Mouse (Mus musculus) liver, embryonic 12.5 days (tissue): ENCODE measurements around the gene Cpa2. TPM values are rescaled to one million over a fixed set of nuclear protein-coding genes. Genes with fewer than 3 reads are reported as not detected.

Source experiments
- ATAC-seq: fragments of 200-750 bp; cut with Nextera tagmentation; 2 replicates; pipeline ENCODE4 v1.8.0; 2017; ENCODE audit warnings: moderate number of reproducible peaks, mild to moderate bottlenecking, moderate library complexity
- H3K27ac ChIP-seq: fragments of 300-500 bp; sonication (generic); 2 replicates; pipeline ENCODE4 v1.5.1; 2016; ENCODE audit warnings: mild to moderate bottlenecking
- H3K27me3 ChIP-seq: fragments of 300-500 bp; sonication (generic); replicated peaks from 2 replicates; pipeline ENCODE4 v1.6.1; 2016; ENCODE audit warnings: mild to moderate bottlenecking, moderate library complexity
- H3K36me3 ChIP-seq: fragments of 300-500 bp; sonication (generic); 2 replicates; pipeline ENCODE4 v1.6.1; 2016; ENCODE audit warnings: mild to moderate bottlenecking, moderate library complexity
- H3K4me1 ChIP-seq: fragments of 300-500 bp; sonication (generic); 2 replicates; pipeline ENCODE4 v1.6.1; 2016
- H3K4me2 ChIP-seq: fragments of 300-500 bp; sonication (generic); 2 replicates; pipeline ENCODE4 v1.6.1; 2016; ENCODE audit warnings: mild to moderate bottlenecking, moderate library complexity
- H3K4me3 ChIP-seq: fragments of 300-500 bp; sonication (generic); 2 replicates; pipeline ENCODE4 v1.5.1; 2016; ENCODE audit warnings: mild to moderate bottlenecking, moderate library complexity
- H3K9ac ChIP-seq: fragments of 300-500 bp; sonication (generic); 2 replicates; pipeline ENCODE4 v1.6.1; 2016; ENCODE audit warnings: mild to moderate bottlenecking, moderate library complexity
- H3K9me3 ChIP-seq: fragments of 300-500 bp; sonication (generic); replicated peaks from 2 replicates; pipeline ENCODE4 v1.6.1; 2016; ENCODE audit warnings: mild to moderate bottlenecking, moderate library complexity
- whole genome bisulfite sequencing: fragments of 180-500 bp; shearing (Covaris S2); methylation state at CpG from one replicate; pipeline ENCODE4 v1.1.7; 2016; ENCODE audit not compliant: insufficient replicate concordance; 5-methylcytosine and 5-hydroxymethylcytosine counted together
- polyA plus RNA-seq: library from polyadenylated mRNA; unstranded; fragments of >200 nt; fragmentation: Nextera tagmentation; extraction: Ambion mirVana; gene quantifications from 2 replicates; pipeline ENCODE4 v1.2.1, GENCODE M21; 2016

Gene Cpa2
- polyA plus RNA-seq, 1 experiment from 2014 or later, result 1.2 TPM

DNA sequence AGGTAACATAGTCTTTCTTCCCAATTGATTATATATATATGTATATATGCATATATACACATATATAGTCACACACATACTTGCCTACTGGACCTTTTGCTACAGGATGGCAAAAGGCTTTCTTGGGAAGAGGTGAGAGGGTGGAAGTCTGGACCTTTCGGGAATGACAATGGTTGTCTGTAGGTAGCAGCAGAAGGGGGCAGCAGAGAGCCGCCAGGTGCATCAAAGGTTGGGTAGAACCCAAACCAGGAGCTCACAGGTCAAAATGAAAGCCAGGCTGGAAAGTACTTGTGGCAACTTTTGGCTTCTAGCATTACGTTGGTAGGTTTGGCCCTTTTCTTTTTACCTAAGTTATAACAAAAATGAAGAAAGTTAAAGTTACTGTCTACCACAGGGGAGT, 6.0 kb upstream of the Cpa2 start:
- WGBS, result 33% methylated on average over 3 of the region's 3 CpGs

GRCm38 (mm10) chr6:30538240-30538639, 3.1 kb upstream of the Cpa2 start:
- ATAC-seq, result no peak
- no peaks in the 10 kb centered on the region for H3K9me3 ChIP-seq
- peaks cover 26% of the 10 kb centered on the region for H3K27me3 ChIP-seq
- no peak overlapping the region for H3K27ac ChIP-seq
- H3K36me3 ChIP-seq, result no peaks in the 10 kb centered on the region
- no peak overlapping the region for H3K4me2 ChIP-seq
- H3K4me1 ChIP-seq, result peaks cover 13% of the 10 kb centered on the region
- no peak overlapping the region for H3K9ac ChIP-seq
- 64% methylated on average over 10 of the region's 10 CpGs for WGBS
- no peak overlapping the region for H3K4me3 ChIP-seq

More for the DNA sequence above, 6.0 kb upstream of the Cpa2 start:
- ATAC-seq, result no peak
- Histone ChIP-seq H3K4me1 (no peaks in the 10 kb centered on the region), H3K9ac (no peak overlapping the region), H3K27ac (no peak overlapping the region), H3K36me3 (no peaks in the 10 kb centered on the region), H3K27me3 (0 out of 2 replicates have a peak, but pooled peaks cover 8% of the 10 kb centered on the region), H3K4me3 (no peak overlapping the region), H3K9me3 (no peaks in the 10 kb centered on the region), H3K4me2 (no peak overlapping the region)

GRCm38 (mm10) chr6:30538800-30539199, 2.6 kb upstream of the Cpa2 start:
- ATAC-seq, result no peak
- Histone ChIP-seq H3K27ac (no peak overlapping the region), H3K4me3 (no peak overlapping the region), H3K9me3 (no peaks in the 10 kb centered on the region), H3K4me2 (no peak overlapping the region), H3K36me3 (no peaks in the 10 kb centered on the region), H3K27me3 (peaks cover 27% of the 10 kb centered on the region), H3K4me1 (peaks cover 13% of the 10 kb centered on the region), H3K9ac (no peak overlapping the region)
- 67% methylated on average over 5 of the region's 5 CpGs for WGBS

- no peak for ATAC-seq
- Histone ChIP-seq H3K4me3 (no peak overlapping the region), H3K27me3 (peaks cover 56% of the 10 kb centered on the region), H3K4me2 (no peak overlapping the region), H3K27ac (no peak overlapping the region), H3K36me3 (no peaks in the 10 kb centered on the region), H3K9ac (no peak overlapping the region), H3K9me3 (no peaks in the 10 kb centered on the region), H3K4me1 (peaks cover 13% of the 10 kb centered on the region)
- whole genome bisulfite sequencing, result 17% methylated on average over 6 of the region's 6 CpGs
Observed at GRCm38 (mm10) chr6:30542277-30542676, 895 bp downstream of the Cpa2 start.

- no peak overlapping the region for H3K27ac ChIP-seq
Observed at GRCm38 (mm10) chr6:30543077-30543476, 1.7 kb downstream of the Cpa2 start.

DNA sequence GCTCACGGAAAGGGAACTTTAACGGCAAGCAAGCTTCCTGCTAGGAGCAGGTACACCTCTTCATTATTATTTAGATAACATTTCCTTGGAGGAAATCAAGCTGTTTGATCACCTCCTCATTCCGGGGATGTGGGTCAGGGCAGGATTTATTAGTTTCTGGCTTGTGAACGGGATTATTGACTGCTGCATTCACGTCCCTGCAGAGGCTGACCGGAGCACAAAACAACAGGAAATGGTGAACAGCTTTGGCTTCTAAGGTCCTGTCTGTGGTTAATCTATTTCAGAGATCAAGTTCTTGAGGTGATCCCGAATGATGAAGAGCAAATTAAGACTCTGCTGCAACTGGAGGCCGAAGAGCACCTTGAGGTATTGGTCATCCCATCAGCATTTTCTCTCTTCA, 2.5 kb downstream of the Cpa2 start:
- no peak overlapping the region for H3K4me3 ChIP-seq
- H3K27me3 ChIP-seq, result peaks cover 70% of the 10 kb centered on the region
- H3K27ac ChIP-seq, result no peak overlapping the region
- ATAC-seq, result no peak
- H3K4me1 ChIP-seq, result peaks cover 13% of the 10 kb centered on the region
- no peaks in the 10 kb centered on the region for H3K9me3 ChIP-seq
- H3K36me3 ChIP-seq, result no peaks in the 10 kb centered on the region
- no peak overlapping the region for H3K4me2 ChIP-seq
- WGBS, result 21% methylated on average over 8 of the region's 8 CpGs
- no peak overlapping the region for H3K9ac ChIP-seq

More at GRCm38 (mm10) chr6:30543077-30543476, 1.7 kb downstream of the Cpa2 start:
- Histone ChIP-seq H3K9me3 (no peaks in the 10 kb centered on the region), H3K27me3 (peaks cover 64% of the 10 kb centered on the region), H3K4me2 (no peak overlapping the region), H3K36me3 (no peaks in the 10 kb centered on the region), H3K4me1 (peaks cover 13% of the 10 kb centered on the region), H3K9ac (no peak overlapping the region), H3K4me3 (no peak overlapping the region)
- no peak for ATAC-seq
- 31% methylated on average over 12 of the region's 12 CpGs for WGBS

GRCm38 (mm10) chr6:30545689-30546088, 4.3 kb downstream of the Cpa2 start:
- Histone ChIP-seq H3K4me3 (no peak overlapping the region), H3K36me3 (no peaks in the 10 kb centered on the region), H3K9ac (no peak overlapping the region), H3K4me1 (peaks cover 16% of the 10 kb centered on the region), H3K4me2 (no peak overlapping the region), H3K9me3 (no peaks in the 10 kb centered on the region), H3K27me3 (peaks cover 81% of the 10 kb centered on the region), H3K27ac (no peak overlapping the region)
- WGBS, result 66% methylated on average over 7 of the region's 7 CpGs
- no peak for ATAC-seq

DNA sequence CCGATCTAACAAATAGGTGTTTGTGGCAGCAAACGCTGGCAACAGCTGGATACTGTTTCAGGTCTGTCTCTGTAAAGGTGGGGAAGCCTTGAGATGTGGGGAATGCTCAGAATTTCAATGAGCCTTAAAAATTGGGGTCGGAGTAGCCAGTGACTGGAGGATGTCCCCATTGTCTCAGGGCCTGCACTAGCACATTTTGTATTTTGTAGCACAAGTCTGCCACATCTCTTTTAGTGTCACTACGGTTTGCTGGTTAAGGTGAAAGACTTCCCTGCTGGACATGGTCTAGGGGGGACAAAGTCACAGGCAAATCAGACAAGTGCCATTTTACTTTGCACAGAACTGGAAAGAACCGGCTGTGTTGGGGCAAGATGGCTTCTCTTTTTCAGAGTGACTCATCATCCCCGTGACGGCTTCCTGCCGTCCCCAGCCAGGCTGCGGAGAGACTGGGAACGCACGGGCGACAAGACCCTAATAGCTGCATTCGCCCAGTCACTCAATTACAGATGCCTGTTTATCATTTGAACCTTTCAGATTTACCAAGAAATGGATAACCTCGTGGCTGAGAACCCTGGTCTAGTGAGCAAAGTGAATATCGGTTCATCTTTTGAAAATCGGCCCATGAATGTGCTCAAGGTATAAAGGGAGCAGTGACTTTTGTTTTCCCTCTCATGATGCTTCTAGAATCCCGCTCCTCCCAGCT, 5.3 kb downstream of the Cpa2 start:
- Histone ChIP-seq H3K27me3 (peaks cover 83% of the 10 kb centered on the region), H3K36me3 (no peaks in the 10 kb centered on the region), H3K9ac (no peak overlapping the region), H3K4me3 (0 out of 2 replicates have a peak overlapping the region, but pooled peaks have one; percentile 17), H3K27ac (peak overlapping the region; percentile 27; the same call in 1 of the 2 replicates), H3K4me2 (peak overlapping the region; percentile 52), H3K4me1 (peaks cover 11% of the 10 kb centered on the region; the same call in 1 of the 2 replicates), H3K9me3 (no peaks in the 10 kb centered on the region)
- ATAC-seq, result no peak
- WGBS, result 14% methylated on average over 17 of the region's 17 CpGs

DNA sequence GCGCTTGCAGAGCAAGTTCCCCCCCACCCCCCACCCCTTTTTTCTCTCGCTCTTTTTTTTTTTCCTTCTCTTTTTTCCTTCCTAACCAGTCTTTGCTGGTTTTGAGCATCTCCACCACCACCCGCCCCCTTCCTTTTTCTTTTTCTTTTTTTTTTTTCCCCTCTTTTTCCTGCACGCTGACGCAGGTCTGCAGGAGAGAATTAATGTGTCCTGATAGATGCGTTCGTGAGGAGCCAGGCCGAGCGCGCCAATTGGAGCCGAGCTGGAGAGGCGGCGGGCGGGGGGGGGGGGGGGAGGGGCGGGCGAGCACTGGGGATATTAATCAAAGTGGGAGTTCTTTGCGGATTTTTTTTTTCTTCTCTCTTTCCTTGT, 5.9 kb downstream of the Cpa2 start:
- Histone ChIP-seq H3K27ac (no peak overlapping the region; the same call in 1 of the 2 replicates), H3K9ac (no peak overlapping the region), H3K4me1 (peaks cover 7% of the 10 kb centered on the region; the same call in 1 of the 2 replicates), H3K9me3 (no peaks in the 10 kb centered on the region), H3K27me3 (peaks cover 83% of the 10 kb centered on the region), H3K4me3 (0 out of 2 replicates have a peak overlapping the region, but pooled peaks have one; percentile 17), H3K4me2 (peak overlapping the region; percentile 52), H3K36me3 (no peaks in the 10 kb centered on the region)
- ATAC-seq, result no peak
- WGBS, result under 1% methylated on average over 17 of the region's 17 CpGs

GRCm38 (mm10) chr6:30547656-30548306, 6.4 kb downstream of the Cpa2 start:
- Histone ChIP-seq H3K4me3 (no peak overlapping the region), H3K27ac (no peak overlapping the region), H3K27me3 (peaks cover 84% of the 10 kb centered on the region), H3K9me3 (no peaks in the 10 kb centered on the region), H3K36me3 (no peaks in the 10 kb centered on the region), H3K4me1 (0 out of 2 replicates have a peak, but pooled peaks cover 3% of the 10 kb centered on the region), H3K4me2 (peak overlapping the region; percentile 52), H3K9ac (no peak overlapping the region)
- 25% methylated on average over 9 of the region's 9 CpGs for WGBS
- no peak for ATAC-seq

DNA sequence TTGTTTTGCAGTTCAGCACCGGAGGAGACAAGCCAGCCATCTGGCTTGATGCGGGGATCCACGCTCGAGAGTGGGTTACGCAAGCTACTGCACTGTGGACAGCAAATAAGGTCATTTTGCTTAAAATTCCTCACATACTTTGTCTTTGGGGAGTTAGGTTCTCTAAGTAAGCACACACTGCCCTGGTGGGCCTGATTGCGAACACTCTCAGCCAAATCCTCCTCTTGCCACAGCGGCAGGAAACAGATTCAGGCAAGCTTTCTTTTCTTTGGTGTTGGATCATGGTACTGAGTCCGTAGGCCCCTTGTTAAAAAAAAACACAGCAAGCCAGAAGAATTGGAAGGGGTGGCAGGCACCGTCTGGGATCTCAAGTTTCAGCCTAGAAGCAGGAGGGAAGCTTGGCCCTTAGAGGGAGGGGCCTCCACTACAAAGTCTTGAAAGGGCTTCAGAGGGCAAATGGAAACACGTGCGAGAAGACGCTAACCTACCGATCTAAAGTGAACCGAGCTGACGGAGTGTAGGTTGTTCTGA, 7.9 kb downstream of the Cpa2 start:
- Histone ChIP-seq H3K36me3 (no peaks in the 10 kb centered on the region), H3K27me3 (peaks cover 92% of the 10 kb centered on the region), H3K9me3 (no peaks in the 10 kb centered on the region), H3K4me3 (no peak overlapping the region), H3K9ac (no peak overlapping the region), H3K4me2 (no peak overlapping the region), H3K4me1 (0 out of 2 replicates have a peak, but pooled peaks cover 3% of the 10 kb centered on the region), H3K27ac (no peak overlapping the region; the same call in 1 of the 2 replicates)
- ATAC-seq, result no peak
- WGBS, result 11% methylated on average over 15 of the region's 15 CpGs
